Mouse (Mus musculus) hindbrain, postnatal 0 days (tissue): Measurements from ENCODE around the gene Prss33. TPM values are rescaled to one million over a fixed set of nuclear protein-coding genes. Genes with fewer than 3 reads are reported as not detected.
A peak's percentile ranks its signal among the peaks of the same experiment; 100 is the strongest.
"Not testable (repeated sequence)": the region's sequence is repeated elsewhere in the genome, so short reads cannot be mapped to it uniquely, and the experiment has no call there.

Experiments used
- ATAC-seq: fragments of 200-750 bp; cut with Nextera tagmentation; 2 replicates; pipeline ENCODE4 v1.8.0; 2017; ENCODE audit warnings: mild to moderate bottlenecking, moderate TSS enrichment, moderate library complexity
- DNase-seq: peaks from one replicate; pipeline ENCODE4 v3.0.0-alpha.2; 2015; ENCODE audit warnings: low spot score
- H3K27ac ChIP-seq: fragments of 300-500 bp; sonication (generic); 2 replicates; pipeline ENCODE4 v1.5.1; 2014; ENCODE audit warnings: mild to moderate bottlenecking
- H3K27me3 ChIP-seq: fragments of 300-500 bp; sonication (generic); 2 replicates; pipeline ENCODE4 v1.6.1; 2014; ENCODE audit warnings: low read length, mixed read lengths; ENCODE audit not compliant: insufficient read depth
- H3K36me3 ChIP-seq: fragments of 300-500 bp; sonication (generic); 2 replicates; pipeline ENCODE4 v1.6.1; 2014; ENCODE audit warnings: low read length, mixed read lengths; ENCODE audit not compliant: insufficient read depth
- H3K4me1 ChIP-seq: fragments of 300-500 bp; sonication (generic); 2 replicates; pipeline ENCODE4 v1.6.1; 2014; ENCODE audit warnings: antibody characterized with exemption, low read length, mixed read lengths; ENCODE audit not compliant: insufficient read depth
- H3K4me2 ChIP-seq: fragments of 300-500 bp; sonication (generic); 2 replicates; pipeline ENCODE4 v1.6.1; 2014; ENCODE audit warnings: low read depth, mild to moderate bottlenecking, low read length, moderate library complexity, mixed read lengths
- H3K4me3 ChIP-seq: fragments of 300-500 bp; sonication (generic); 2 replicates; pipeline ENCODE4 v1.5.1; 2014; ENCODE audit warnings: low read length
- H3K9ac ChIP-seq: fragments of 300-500 bp; sonication (generic); replicated peaks from 2 replicates; pipeline ENCODE4 v1.6.1; 2014; ENCODE audit warnings: mild to moderate bottlenecking, low read length, moderate library complexity, mixed read lengths
- H3K9me3 ChIP-seq: fragments of 300-500 bp; sonication (generic); 2 replicates; pipeline ENCODE4 v1.6.1; 2016; ENCODE audit warnings: low read length, mixed read lengths
- CTCF ChIP-seq: IDR thresholded peaks from 2 replicates; pipeline ENCODE4 v1.5.1; 2016; ENCODE audit warnings: antibody characterized with exemption, control low read depth, low read depth
- WGBS: fragments of 180-500 bp; shearing (Covaris S2); extraction: QIAGEN DNeasy Blood & Tissue Kit; methylation state at CpG from one replicate; pipeline ENCODE4 v1.1.7; 2014; 5-methylcytosine and 5-hydroxymethylcytosine counted together
- polyA plus RNA-seq: library from polyadenylated mRNA; unstranded; fragments of >200 nt; fragmentation: Nextera tagmentation; extraction: Ambion mirVana; gene quantifications from 2 replicates; pipeline ENCODE4 v1.2.1, GENCODE M21; 2015
- total RNA-seq: library from RNA; depleted of rRNA; stranded (reverse); fragments of >200 nt; gene quantifications from 2 replicates; pipeline ENCODE4 v1.2.3, GENCODE M21; 2014; rRNA removed

The Prss33 gene
- total RNA-seq (not detected in 2 replicates), polyA plus RNA-seq (not detected in 2 replicates)

- DNase-seq: no peak
- no peak within 1 kb of the TSS for H3K4me2 ChIP-seq
- H3K4me1 ChIP-seq: no peaks in the 10 kb centered on the region
- TF ChIP-seq CTCF: no peak
- no peaks in the 10 kb centered on the region for H3K9me3 ChIP-seq
- H3K27me3 ChIP-seq: no peaks in the 10 kb centered on the region
- no peak within 1 kb of the TSS for H3K4me3 ChIP-seq
- H3K36me3 ChIP-seq: no peaks in the 10 kb centered on the region
- ATAC-seq: no peak
- 64% methylated on average over 8 of the region's 8 CpGs for WGBS
- H3K9ac ChIP-seq: no peak within 1 kb of the TSS
- H3K27ac ChIP-seq: no peak within 1 kb of the TSS
These were observed at the start of gene Prss33 for GRCm38 (mm10) chr17:23836006-23836575. Gene Prss33 (minus strand): TSS chr17:23836056.

- not testable (repeated sequence) for H3K4me2 ChIP-seq, DNase-seq, H3K9ac ChIP-seq, H3K9me3 ChIP-seq, H3K27me3 ChIP-seq, ATAC-seq, H3K36me3 ChIP-seq, H3K4me1 ChIP-seq, H3K4me3 ChIP-seq, H3K27ac ChIP-seq
- 71% methylated on average over 4 of the region's 4 CpGs for WGBS
These were observed 44.7 kb upstream of the Prss33 start, which contains the start of the genes Dcpp1 and Dcpp2 for GRCm38 (mm10) chr17:23880576-23880975. Gene Dcpp1 (plus strand): TSS chr17:23880876. Gene Dcpp2 (plus strand): TSS chr17:23880880.

GRCm38 (mm10) chr17:23877166-23877565 is 41.3 kb upstream of the Prss33 start:
- peak; percentile 40 for DNase-seq
- TF ChIP-seq CTCF: no peak
- Histone ChIP-seq H3K27ac (peak overlapping the region; percentile 46; the same call in 1 of the 2 replicates), H3K4me2 (no peak overlapping the region), H3K36me3 (no peaks in the 10 kb centered on the region), H3K9ac (no peak overlapping the region), H3K4me1 (no peaks in the 10 kb centered on the region), H3K27me3 (no peaks in the 10 kb centered on the region), H3K4me3 (no peak overlapping the region), H3K9me3 (no peaks in the 10 kb centered on the region)
- WGBS: 90% methylated on average over 2 of the region's 2 CpGs
- peak; percentile 75; the same call in 1 of the 2 replicates for ATAC-seq

GRCm38 (mm10) chr17:23876741-23877140 is 40.9 kb upstream of the Prss33 start:
- DNase-seq (peak; percentile 64), ATAC-seq (peak; percentile 87; the same call in 1 of the 2 replicates)
- Histone ChIP-seq H3K27me3 (no peaks in the 10 kb centered on the region), H3K36me3 (no peaks in the 10 kb centered on the region), H3K4me3 (no peak overlapping the region), H3K9me3 (no peaks in the 10 kb centered on the region), H3K27ac (peak overlapping the region; percentile 46; the same call in 1 of the 2 replicates), H3K4me2 (no peak overlapping the region), H3K9ac (no peak overlapping the region), H3K4me1 (no peaks in the 10 kb centered on the region)
- 40% methylated on average over 3 of the region's 3 CpGs for WGBS
- no peak for TF ChIP-seq CTCF

GRCm38 (mm10) chr17:23873884-23874856 is 38.3 kb upstream of the Prss33 start:
- no peak for ATAC-seq
- TF ChIP-seq CTCF: peak; percentile 88
- peak; percentile 63 for DNase-seq
- Histone ChIP-seq H3K4me1 (no peaks in the 10 kb centered on the region), H3K4me2 (no peak overlapping the region), H3K4me3 (no peak overlapping the region), H3K9ac (no peak overlapping the region), H3K27ac (no peak overlapping the region), H3K36me3 (no peaks in the 10 kb centered on the region), H3K27me3 (no peaks in the 10 kb centered on the region), H3K9me3 (no peaks in the 10 kb centered on the region)
- 40% methylated on average over 8 of the region's 8 CpGs for WGBS

GRCm38 (mm10) chr17:23868513-23868912 is 32.7 kb upstream of the Prss33 start:
- Histone ChIP-seq H3K9ac (no peak overlapping the region), H3K4me3 (no peak overlapping the region), H3K27me3 (no peaks in the 10 kb centered on the region), H3K4me2 (no peak overlapping the region), H3K36me3 (no peaks in the 10 kb centered on the region), H3K9me3 (no peaks in the 10 kb centered on the region), H3K4me1 (no peaks in the 10 kb centered on the region), H3K27ac (no peak overlapping the region)
- ATAC-seq (no peak), DNase-seq (no peak)
- 92% methylated on average over 11 of the region's 11 CpGs for WGBS
- no peak for TF ChIP-seq CTCF
